Mouse (Mus musculus) NIH3T3 (cell line): Measurements from ENCODE around the gene Lrrc28.
A peak's percentile ranks its signal among the peaks of the same experiment; 100 is the strongest.

Experiments
- DNase-seq: peaks from one replicate; pipeline ENCODE4 v3.0.0-alpha.2; 2012; ENCODE audit warnings: low read depth

The Lrrc28 gene

DNA sequence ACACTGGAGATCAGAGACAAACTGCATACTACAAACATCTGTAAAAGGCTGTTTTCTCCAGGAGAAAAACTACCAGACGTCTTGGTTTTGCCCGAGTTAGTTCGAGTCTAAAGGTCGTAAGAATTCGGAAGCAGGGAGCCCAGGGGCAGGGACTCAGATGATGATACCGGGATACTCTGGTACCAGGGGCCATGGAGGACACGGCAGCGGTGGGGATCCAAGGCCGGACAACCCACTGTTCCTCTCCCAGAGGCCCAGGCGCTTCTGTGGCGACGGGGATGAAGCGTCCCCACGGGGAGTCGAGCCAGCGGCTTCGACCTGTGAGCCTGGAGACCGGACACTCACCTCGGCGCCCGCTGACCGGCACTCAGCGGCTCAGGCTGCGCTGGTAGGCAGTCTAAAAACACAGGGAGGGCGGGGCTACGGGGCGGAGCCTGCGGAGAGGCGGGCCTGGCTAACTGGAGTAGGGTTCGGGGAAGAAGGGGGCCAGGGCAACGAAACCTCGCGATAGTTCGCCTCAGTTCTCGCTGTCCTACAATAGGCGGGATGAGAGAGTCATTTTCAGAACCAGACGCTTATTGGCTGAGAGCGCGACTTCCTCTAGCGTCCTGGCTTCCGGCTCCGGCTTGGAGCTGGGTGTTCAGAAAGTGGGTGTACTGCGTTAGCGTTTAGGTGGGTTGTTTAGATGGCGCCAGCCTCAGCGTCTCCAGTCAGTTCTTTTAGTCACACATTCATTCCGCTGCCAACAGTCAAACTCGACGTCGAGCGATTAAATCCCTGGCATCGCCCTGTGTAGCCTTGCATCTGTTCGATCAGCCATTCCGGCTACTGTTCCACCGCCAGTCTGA lies at the start of gene Lrrc28:
Gene Lrrc28 (minus strand): TSS at position 436 of the 848 bp plus-strand sequence.
- peak; percentile 100 for DNase-seq

DNA sequence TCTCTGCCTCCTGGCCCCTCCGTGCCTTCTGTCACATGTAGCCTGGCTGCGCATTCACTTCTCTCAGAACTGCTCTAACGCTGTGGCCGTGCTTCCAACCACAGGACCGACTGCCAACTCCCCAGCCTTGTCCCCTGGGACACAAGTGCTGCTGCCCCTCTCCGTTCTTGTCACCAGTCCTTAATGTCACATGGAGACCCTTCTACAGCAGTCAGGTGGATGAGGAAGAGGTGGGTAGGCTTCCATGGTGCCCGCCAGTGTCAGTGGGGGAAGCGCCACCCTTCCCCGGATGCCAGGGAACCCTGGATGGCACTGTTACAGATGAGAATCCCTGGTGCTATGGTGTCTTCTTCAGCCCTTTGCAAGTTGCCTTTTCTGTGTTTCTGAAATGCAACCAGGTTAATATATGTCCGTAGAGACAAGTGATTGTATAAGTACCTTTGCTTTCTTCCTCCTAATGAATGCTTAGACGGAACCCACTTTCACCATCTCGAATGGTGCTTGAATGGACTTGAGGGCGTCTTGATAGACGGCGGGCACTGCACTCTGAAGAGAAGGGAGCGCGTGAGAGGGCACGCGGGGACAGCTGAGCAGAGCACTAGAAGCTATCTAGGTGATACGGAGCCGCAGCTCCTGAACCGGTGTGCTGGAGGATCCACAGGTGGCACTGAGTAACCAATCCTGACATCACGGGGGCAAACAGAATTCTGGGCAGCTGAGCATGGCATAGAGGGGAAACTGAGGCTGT lies 47.9 kb upstream of the Lrrc28 start:
- DNase-seq, result no peak

DNA sequence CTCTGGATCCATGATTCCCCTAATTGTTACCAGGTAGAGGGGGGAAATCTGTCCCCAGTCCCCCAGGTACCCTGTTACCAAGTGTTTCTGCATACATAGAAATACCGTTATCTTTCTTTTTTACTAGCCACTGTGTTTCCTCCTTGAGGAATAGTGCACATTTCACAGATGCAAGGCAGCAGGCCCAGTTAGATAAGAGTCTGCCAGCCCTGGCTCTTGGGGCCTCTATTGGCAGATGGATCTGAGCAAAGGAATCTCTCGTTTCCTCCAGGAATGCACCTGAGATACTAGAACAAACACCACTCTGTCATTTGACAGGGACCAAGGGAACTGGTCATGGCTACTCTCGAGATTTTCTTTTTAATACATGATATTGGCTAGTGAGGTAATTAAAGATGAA lies 47.1 kb upstream of the Lrrc28 start:
- no peak for DNase-seq

DNA sequence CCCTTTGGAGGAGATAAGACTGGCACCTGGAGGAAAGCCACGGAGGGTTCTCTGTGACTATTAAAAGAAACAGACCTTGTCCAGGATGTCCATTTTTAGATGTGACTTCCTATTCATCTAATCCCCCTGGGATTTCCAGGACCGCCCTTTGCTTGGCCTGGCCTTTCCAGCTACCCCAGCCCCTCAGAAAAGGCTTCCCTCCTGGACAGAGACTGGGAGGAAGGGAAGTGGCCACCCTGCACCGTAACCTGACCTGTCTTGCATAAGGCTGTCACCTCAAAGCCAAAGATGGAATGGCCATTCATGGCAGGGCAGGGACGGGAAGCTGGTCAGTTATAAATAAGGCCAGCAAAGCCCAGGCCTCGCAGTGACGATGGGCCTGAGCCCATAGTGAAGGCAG lies 46.0 kb upstream of the Lrrc28 start:
- no peak for DNase-seq

DNA sequence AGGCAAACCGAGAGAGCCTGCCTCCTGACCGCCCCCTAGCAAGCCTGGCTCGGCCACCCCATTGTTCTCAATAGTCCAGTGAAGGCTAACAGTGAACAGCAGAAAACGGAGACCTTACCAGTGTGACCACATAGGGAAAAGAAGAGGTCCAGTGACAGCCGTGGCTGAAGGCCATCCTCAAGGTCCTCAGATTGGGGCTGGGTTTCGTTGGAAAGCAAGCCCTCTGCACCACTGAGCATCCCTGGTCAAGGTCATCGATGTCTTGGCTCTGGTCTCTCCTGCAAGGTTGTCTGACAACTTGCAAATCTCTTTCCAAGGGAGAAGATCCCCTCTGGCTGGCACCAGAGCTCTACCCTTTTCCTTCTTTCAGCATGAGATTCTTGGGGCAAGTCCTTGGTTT lies 44.7 kb upstream of the Lrrc28 start:
- DNase-seq, result no peak

DNA sequence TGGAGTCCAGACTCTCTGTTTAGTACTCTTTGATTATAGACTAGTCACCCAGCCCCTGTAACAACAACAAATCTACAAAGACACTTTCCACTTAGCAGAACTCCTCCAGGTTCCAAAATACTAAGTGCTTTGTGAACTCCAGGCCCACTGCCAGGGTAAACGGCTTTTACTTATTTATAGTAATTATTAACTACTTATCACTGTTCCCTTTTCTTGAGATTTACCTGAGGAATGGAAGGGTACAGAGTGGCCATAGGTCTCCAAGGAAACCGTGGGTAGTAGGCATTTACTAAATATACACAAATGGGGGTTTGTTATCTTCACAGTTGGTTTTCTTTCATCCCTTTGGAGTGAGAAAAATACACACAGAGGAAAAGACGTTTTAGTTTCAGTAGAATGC lies 43.2 kb upstream of the Lrrc28 start:
- DNase-seq, result no peak

DNA sequence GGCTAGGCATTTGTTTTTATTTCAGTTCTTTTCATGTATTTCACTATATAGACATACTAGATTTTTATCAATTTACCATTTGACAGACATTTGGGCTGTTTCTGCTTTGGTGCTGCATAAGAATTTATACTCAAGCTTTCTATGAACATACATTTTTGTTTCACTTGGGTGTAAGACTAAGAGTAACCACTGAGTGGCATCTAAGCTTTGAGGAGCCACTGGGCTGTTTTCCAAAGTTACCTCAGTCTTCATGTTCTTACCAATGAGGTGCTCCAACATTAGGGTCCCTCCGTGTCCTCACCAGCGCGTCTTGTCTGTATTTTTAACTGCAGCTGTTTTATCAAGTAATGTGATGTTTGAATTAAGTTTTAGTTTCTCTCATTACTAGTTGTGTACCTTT lies 41.5 kb upstream of the Lrrc28 start:
- peak; percentile 34 for DNase-seq

DNA sequence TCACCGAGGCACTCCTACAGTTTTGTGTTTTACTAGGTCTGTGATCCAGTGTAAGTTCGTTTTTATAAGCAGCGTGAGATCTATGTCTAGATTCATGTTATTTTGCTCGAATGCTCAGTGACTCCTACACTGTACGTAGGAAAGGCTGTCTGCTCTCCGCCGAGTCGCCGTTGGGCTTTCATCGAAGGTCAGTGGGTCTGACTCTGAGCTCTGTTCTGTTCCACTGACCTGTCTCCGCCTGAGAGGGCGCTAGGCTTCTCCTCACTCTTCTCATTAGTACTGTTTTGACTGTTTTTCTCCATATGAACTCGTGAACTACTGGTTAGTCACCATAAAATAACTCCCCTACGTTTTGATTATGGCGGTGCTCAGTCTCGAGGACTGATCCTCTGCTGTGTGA lies 37.9 kb upstream of the Lrrc28 start:
- no peak for DNase-seq

DNA sequence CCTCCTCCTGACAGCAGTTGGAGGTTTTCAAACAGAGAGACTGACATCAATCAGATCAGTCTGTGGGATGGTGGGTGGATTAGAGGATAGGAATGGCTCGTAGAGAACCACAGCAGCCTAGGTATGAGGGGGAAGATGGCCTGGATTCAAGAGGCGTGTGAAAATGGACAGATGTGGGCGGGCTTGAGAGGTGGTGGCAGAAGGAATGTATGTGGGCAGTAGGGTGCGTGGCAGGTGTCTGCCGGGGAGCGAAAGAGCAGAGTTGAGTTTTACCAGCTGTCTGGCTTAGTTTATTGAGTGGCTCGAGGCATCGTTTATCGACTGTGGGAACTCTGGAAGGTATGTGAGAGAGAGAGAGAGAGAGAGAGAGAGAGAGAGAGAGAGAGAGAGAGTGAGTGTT lies 36.0 kb upstream of the Lrrc28 start:
- DNase-seq, result no peak

DNA sequence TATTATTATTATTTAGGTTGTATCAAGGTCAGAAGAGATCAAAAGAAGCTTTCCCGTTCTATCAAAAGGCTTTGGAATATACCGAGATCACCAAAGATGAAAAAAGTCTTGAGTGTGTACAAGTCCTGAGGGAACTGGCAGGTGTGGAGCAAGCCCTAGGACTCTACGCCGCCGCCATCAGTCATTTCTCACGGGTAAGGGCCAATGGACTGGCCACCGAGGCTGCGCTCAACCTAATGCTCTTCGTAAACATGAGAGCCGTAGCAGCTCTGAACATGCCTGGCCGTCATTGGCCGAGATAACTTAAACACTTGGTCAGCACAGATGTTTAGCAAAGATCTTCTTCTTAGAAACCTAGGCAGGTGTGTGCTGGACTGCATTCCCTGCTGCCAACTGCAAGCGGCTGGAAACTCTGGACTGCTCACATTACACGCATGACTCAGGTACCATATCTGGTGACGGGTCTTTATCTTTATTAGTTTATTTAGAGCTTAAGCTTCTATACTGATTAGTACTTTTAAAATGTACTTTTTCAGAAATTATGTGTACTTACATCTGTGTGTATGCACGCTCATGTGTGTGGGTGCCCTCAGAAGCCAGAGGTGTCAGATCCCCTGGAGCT lies 33.9 kb upstream of the Lrrc28 start:
- DNase-seq, result no peak

DNA sequence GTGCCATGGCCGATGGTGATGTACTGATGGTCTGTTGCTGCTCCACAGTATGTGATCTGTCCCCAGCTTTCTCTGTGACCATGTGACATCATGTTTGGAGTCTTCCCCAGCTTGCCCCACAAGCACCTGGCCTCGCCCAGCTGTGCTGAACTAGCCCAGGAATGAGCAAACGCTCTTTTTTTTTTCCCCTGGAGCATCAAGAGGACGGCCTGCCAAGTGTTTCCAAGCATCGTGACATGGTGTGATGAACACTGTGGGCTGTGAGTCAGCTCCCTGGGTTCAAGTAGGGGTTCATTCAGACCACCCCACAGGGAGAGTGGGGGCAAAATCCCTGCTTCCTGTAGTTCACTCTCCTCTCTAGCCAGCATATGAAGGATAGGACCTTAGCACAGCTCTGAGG lies 28.6 kb upstream of the Lrrc28 start:
- DNase-seq, result peak; percentile 51

DNA sequence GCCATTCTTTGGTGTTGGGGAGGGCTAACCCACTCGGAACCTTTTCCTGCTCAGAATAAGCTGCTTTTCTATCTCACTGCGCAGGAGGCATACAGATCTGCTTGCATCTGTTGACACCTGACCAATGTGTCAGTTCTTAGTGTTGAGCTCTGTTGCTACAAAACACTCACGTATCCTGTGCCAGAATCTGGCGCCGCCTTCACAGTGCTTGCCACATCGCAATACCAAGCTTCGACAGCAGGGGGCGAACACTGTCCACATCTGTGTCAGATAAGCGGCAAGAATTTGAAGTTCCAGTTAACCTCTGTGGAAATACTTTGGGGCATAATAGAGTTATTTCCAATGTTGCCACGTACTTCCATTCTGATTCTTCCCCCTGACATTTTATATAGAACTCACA lies 27.6 kb upstream of the Lrrc28 start:
- peak; percentile 98 for DNase-seq

DNA sequence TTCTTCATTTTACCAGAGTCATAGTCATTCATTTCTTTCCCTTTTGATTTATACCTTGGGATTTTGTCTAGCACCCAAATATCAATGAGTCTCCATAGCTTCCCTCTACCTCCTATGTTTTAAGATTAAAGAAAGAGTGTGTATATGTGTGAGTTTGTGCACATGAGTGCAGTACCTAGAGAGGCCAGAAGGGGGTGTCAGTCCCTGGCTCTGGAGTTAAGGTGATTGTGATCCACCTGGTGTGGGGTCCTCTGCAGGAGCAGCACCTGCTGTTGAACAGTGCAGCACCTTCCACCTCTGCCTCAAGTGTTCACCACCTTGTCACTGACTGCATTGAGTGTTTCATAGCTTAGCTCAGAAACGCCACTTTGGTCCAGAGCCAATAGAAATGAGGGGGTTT lies 25.9 kb upstream of the Lrrc28 start:
- no peak for DNase-seq

DNA sequence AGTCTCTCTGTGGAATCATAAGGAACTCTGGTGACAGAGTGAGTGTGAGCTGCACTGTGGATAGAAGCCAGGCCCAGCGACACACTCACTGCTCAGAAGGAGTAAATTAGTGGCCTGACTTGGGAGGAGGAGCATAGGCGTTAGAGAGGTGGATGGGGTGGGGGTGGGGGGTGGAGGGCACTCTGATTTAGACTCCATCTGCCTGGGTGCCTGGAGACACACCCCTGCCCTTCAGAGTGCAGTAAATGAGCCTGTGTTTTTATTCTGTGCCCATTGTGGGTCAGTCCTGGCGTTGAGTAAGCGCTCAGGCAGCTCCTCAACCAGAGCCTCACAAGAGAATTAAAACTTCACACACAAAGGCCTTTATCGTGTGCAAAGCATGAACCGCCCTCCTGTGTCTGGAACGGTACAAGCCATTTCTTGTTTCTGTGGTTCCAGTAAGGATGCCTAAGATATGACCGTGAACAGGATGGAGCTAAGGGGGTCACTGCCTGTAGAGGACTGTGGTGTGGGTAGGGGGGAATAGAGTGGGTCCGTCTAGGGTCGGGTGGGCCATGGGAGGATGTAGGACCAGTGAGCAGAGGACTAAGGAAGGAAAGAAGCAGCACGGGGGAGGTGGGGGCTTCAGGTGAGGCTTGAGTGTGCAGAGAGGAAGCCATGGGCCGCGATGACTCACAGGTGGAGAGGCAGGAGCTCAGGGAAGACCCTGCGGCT lies 19.1 kb upstream of the Lrrc28 start:
- peak; percentile 73 for DNase-seq

DNA sequence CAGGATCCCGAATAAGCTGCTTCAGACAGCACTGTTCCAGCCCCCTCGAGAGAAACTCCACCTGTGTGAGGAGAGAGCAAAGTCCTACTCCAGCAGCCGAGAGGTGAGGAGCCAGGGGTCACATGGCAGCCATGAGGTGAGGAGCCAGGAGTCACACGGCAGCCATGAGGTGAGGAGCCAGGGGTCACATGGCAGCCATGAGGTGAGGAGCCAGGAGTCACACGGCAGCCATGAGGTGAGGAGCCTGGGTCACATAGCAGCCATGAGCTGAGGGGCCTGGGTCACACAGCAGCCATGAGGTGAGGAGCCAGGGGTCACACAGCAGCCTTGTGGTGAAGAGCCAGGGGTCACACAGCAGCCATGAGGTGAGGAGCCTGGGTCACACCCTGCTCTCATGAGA lies 17.4 kb upstream of the Lrrc28 start:
- no peak for DNase-seq

DNA sequence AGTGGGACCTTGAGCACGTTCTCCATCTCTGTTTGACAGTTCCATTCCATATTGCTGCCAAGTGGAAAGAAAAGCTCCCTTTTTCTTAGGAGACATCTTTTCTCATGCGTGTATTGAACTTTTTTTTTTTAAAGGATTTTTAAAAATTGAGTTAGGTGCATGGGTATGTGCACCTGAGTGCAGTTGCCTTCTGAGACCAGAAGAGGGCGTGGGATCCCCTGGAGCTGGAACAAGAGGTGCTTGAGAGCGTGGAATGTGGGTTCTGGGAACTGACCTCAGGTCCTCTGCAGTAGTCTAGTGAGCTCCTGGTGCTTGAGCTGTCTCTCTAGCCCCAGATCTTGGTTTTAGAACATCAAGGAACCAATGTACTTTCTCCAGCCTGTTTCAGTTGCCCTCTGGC lies 13.0 kb upstream of the Lrrc28 start:
- no peak for DNase-seq

DNA sequence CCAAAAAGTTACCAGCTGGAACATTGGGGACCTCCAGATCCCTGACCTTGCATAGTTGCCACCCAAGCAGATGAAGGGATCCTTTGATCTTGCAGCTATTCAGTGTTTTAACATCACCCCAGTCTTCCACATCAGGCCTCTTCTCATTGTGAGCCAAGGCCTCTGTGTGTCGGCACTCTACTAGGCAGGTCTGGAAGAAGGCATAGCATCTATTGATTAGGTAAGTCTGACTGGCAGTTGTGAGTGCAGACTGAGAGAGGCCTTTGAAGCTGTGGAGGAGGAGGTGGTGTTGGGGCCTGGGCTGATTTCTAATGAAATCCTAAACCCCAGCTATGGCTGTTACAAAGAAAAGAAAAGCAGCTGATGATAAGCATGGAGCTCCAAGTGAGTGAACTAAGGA lies 10.1 kb upstream of the Lrrc28 start:
- no peak for DNase-seq

DNA sequence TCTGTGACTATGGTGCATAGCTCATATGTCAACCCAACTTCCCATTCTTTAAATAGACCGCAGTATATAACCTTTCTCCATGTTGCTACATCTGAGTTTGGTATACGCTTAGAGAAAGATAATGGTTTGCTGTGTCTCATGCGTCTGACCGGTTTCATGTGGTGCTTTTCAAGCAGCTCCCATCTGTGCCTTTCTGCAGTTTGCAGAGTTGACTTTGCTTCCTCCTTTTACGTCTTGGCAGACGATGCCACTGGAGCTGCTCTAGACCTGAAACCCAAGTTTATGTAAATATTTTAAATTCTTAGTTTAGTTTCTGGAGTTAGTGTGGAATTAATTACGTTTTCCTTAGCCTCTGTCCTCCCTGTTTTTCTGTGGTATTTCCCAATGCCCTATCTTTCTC lies 9.6 kb upstream of the Lrrc28 start:
- no peak for DNase-seq

DNA sequence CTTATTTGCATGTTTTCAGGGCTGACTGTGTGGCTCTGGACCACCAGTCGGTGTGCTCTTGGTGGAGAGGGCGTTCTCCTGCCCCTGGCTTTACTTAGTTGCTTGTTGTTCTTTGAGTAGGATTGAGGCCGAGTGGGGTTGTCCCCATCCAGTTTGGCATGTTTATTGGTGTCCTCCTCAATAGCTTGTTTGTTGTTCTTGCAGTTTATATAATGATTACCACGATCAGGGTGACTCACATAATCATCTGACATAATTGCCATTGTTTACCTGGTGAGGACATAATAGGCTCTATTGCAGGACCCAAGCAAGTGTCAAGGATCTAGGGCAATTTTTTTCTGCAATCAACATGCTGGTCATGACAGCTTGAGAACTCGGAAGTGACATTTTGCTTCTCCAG lies 7.1 kb upstream of the Lrrc28 start:
- no peak for DNase-seq

DNA sequence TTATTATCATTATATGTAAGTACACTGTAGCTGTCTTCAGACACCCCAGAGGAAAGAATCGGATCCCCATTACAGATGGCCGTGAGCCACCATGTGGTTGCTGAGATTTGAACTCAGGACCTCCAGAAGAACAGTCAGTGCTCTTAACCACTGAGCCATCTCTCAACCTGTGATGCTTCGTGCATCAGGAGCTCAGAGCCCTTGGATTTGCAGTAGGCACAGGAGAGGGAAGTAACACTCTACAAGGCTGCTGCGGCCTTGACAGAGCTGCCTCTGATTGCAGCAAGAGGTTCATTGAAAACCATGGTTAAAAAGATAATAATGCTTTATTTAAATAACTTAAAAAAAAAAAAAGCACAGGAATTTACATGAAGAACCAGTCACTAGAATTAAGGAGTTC lies 3.3 kb upstream of the Lrrc28 start:
- DNase-seq, result peak; percentile 22

DNA sequence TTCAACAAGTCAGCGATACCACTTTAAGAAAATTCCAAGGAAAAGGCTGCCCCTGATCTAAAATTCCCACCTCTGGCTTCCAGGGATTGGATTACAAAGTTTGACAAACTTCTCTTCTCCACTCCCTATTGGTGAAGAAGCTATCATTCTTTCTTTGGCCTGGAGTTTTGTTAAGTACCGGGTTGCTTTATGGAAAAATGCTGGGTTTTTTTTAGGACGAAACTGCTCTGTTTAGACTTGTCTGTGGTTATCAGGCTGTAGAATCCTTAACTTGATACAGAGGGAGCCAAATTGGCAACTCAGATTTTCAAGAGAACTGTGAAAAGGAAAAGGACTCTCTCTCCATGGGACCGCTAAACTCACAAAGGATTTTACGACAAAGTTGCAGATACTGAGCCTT lies 2.2 kb upstream of the Lrrc28 start, which contains the start of gene Ttc23:
Gene Ttc23 (plus strand): TSS at position 134 of the 400 bp plus-strand sequence.
- DNase-seq, result peak; percentile 85

DNA sequence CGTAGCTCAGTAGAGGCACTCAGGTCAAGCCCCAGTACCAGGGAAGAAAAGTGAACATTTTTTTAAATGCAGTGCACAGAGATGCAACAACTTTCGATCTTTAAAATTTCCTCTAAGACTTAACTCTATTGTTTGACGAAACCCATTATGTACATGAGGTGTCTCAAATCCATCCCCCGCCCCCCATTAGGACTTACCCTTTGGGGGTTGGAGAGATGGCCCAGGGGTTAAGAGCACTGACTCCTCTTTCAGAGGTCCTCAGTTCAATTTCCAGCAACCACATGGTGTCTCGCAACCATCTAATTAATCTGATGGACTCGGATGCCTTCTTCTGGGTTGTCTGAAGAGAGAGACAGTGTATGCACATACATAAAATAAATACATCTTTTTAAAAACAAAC lies 1.1 kb upstream of the Lrrc28 start:
- DNase-seq, result no peak

DNA sequence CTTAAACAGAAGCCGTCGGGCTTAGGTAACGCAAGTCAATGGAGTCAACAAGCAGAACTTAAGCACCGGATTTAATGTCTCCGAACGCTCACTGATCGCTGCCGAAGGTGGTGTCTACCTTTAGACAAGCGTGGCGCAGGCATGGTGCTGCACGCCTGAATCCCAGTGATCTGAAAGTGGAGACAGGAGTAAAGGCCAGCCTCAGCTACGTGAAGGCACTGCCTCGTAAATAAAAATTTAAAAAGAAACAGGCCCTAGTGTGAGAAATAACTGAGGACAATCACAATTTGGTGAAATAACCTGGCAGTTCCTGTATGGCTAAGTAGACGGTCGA lies 580 bp upstream of the Lrrc28 start:
- no peak for DNase-seq
